Mouse (Mus musculus) heart, adult 2 months (tissue): ENCODE results near the gene Patz1.

Experiments
- CTCF ChIP-seq: fragments of 200-600 bp; IDR thresholded peaks from 2 replicates; pipeline ENCODE4 v1.8.1; 2022; ENCODE audit warnings: antibody characterized with exemption, mild to moderate bottlenecking, moderate library complexity
- EP300 ChIP-seq: fragments of 200-500 bp; IDR thresholded peaks from 2 replicates; pipeline ENCODE4 v1.6.1; 2011; ENCODE audit warnings: low read depth, low read length, control low read depth; ENCODE audit not compliant: insufficient read depth
- POLR2A ChIP-seq: fragments of 200-500 bp; IDR thresholded peaks from 2 replicates; pipeline ENCODE4 v1.6.1; 2011; ENCODE audit warnings: mild to moderate bottlenecking, low read depth, low read length, control low read depth; ENCODE audit not compliant: insufficient read depth

- TF ChIP-seq CTCF (peak; percentile 85), POLR2A (no peak), EP300 (no peak)
Observed at GRCm38 (mm10) chr11:3314148-3314547, 25.5 kb downstream of the Patz1 start.
